ENCODE assay signal across 8 mouse cellular contexts in genomic region chr4:115828572-115828902, GRCm38 (mm10). TPM values are rescaled to one million over a fixed set of nuclear protein-coding genes. Genes with fewer than 3 reads are reported as not detected.
A peak's percentile ranks its signal among the peaks of the same experiment; 100 is the strongest.
DNase-seq lines count a peak whose midpoint lies in the region; ATAC-seq and TF ChIP-seq lines count a peak whose summit lies in the region.

No protein-coding gene starts in this region.

- ATAC-seq in kidney, postnatal 0 days (replicated peaks; ENCODE audit: low FRiP score, low read depth) = peak; percentile 34
- ATAC-seq in embryonic facial prominence, embryonic 13.5 days (ENCODE audit: insufficient number of reproducible peaks, insufficient read depth, low FRiP score, low TSS enrichment, low read depth) = no peak; the same call in 1 of the 2 replicates
- ATAC-seq in intestine, embryonic 16.5 days = no peak
- peak; percentile 48 for ATAC-seq in neural tube, embryonic 12.5 days (ENCODE audit: low FRiP score, low read depth)

- 0 out of 2 replicates have a peak, but pooled peaks cover 9% of the 10 kb centered on the region for H3K36me3 ChIP-seq in kidney, postnatal 0 days (ENCODE audit: insufficient read depth, low read length)
- H3K36me3 ChIP-seq in embryonic facial prominence, embryonic 13.5 days = peaks cover 20% of the 10 kb centered on the region
- no peaks in the 10 kb centered on the region for H3K36me3 ChIP-seq in intestine, embryonic 16.5 days (ENCODE audit: control insufficient read depth, insufficient read depth, low read length)
- H3K36me3 ChIP-seq in neural tube, embryonic 12.5 days = no peaks in the 10 kb centered on the region

- TF ChIP-seq CTCF in kidney, postnatal 0 days (IDR thresholded peaks at IDR 0.05; ENCODE audit: low read depth) = no peak

- peak overlapping the region; percentile 76 for H3K4me3 ChIP-seq in kidney, postnatal 0 days (replicated peaks; ENCODE audit: low read depth, low read length)
- H3K4me3 ChIP-seq in embryonic facial prominence, embryonic 13.5 days = peak overlapping the region; percentile 85
- peak overlapping the region; percentile 74 for H3K4me3 ChIP-seq in intestine, embryonic 16.5 days (ENCODE audit: low read length)
- peak overlapping the region; percentile 76 for H3K4me3 ChIP-seq in neural tube, embryonic 12.5 days

- no peaks in the 10 kb centered on the region for H3K27me3 ChIP-seq in kidney, postnatal 0 days (ENCODE audit: insufficient read depth, low read length)
- H3K27me3 ChIP-seq in embryonic facial prominence, embryonic 13.5 days = peaks cover 8% of the 10 kb centered on the region; the same call in 1 of the 2 replicates
- H3K27me3 ChIP-seq in intestine, embryonic 16.5 days (replicated peaks; ENCODE audit: control insufficient read depth, insufficient read depth, low read length) = no peaks in the 10 kb centered on the region
- peaks cover 2% of the 10 kb centered on the region; the same call in 1 of the 2 replicates for H3K27me3 ChIP-seq in neural tube, embryonic 12.5 days (replicated peaks)

- H3K27ac ChIP-seq in kidney, postnatal 0 days = no peak overlapping the region
- H3K27ac ChIP-seq in embryonic facial prominence, embryonic 13.5 days = no peak overlapping the region
- H3K27ac ChIP-seq in intestine, embryonic 16.5 days (ENCODE audit: low read length) = no peak overlapping the region
- H3K27ac ChIP-seq in neural tube, embryonic 12.5 days = no peak overlapping the region

- peak overlapping the region; percentile 76 for H3K4me2 ChIP-seq in kidney, postnatal 0 days (ENCODE audit: low read length)
- peak overlapping the region; percentile 65 for H3K4me2 ChIP-seq in embryonic facial prominence, embryonic 13.5 days
- H3K4me2 ChIP-seq in intestine, embryonic 16.5 days (ENCODE audit: low read depth, low read length) = peak overlapping the region; percentile 79
- peak overlapping the region; percentile 83 for H3K4me2 ChIP-seq in neural tube, embryonic 12.5 days (replicated peaks)

- H3K4me1 ChIP-seq in kidney, postnatal 0 days (replicated peaks; ENCODE audit: insufficient read depth, low read length) = 0 out of 2 replicates have a peak, but pooled peaks cover 6% of the 10 kb centered on the region
- H3K4me1 ChIP-seq in embryonic facial prominence, embryonic 13.5 days = peaks cover 17% of the 10 kb centered on the region
- H3K4me1 ChIP-seq in intestine, embryonic 16.5 days (ENCODE audit: control insufficient read depth, insufficient read depth, low read length) = peaks cover 26% of the 10 kb centered on the region
- peaks cover 6% of the 10 kb centered on the region; the same call in 1 of the 2 replicates for H3K4me1 ChIP-seq in neural tube, embryonic 12.5 days

- no peaks in the 10 kb centered on the region for H3K9me3 ChIP-seq in kidney, postnatal 0 days (replicated peaks; ENCODE audit: low read length)
- no peaks in the 10 kb centered on the region for H3K9me3 ChIP-seq in embryonic facial prominence, embryonic 13.5 days
- no peaks in the 10 kb centered on the region for H3K9me3 ChIP-seq in intestine, embryonic 16.5 days (ENCODE audit: control insufficient read depth, low read length)
- H3K9me3 ChIP-seq in neural tube, embryonic 12.5 days = no peaks in the 10 kb centered on the region

- no peak for DNase-seq in kidney, postnatal 0 days (ENCODE audit: low spot score)
- no peak for DNase-seq in kidney, adult 8-10 months
- DNase-seq in left cerebral cortex, adult 8-10 months (ENCODE audit: low spot score in 2 of 2) = no peak
- no peak for DNase-seq in left cerebral cortex, adult 9 months (ENCODE audit: low spot score in 2 of 2)
- no peak for DNase-seq in layer of hippocampus, postnatal 10 days (ENCODE audit: low spot score in 2 of 2)

- peak overlapping the region; percentile 27; the same call in 1 of the 2 replicates for H3K9ac ChIP-seq in kidney, postnatal 0 days (ENCODE audit: low read depth, low read length)
- peak overlapping the region; percentile 85 for H3K9ac ChIP-seq in embryonic facial prominence, embryonic 13.5 days
- peak overlapping the region; percentile 85 for H3K9ac ChIP-seq in intestine, embryonic 16.5 days (ENCODE audit: low read depth, low read length)
- H3K9ac ChIP-seq in neural tube, embryonic 12.5 days = peak overlapping the region; percentile 72; the same call in 1 of the 2 replicates

- WGBS in kidney, postnatal 0 days = 4% methylated on average over 8 of the region's 8 CpGs
- whole genome bisulfite sequencing in embryonic facial prominence, embryonic 13.5 days = 7% methylated on average over 8 of the region's 8 CpGs
- WGBS in intestine, embryonic 16.5 days = 10% methylated on average over 8 of the region's 8 CpGs
- WGBS in neural tube, embryonic 12.5 days = 7% methylated on average over 8 of the region's 8 CpGs

RNA-seq across cellular contexts. Expression of gene Mob3c, which starts 0.6 kb away (rescaled TPM):
- polyA plus RNA-seq in kidney, postnatal 0 days (2015; fragmentation: Nextera tagmentation; extraction: Ambion mirVana) = 7.4 and 8.9 TPM in 2 replicates
- 8.7 and 9.8 TPM in 2 replicates for polyA plus RNA-seq in embryonic facial prominence, embryonic 13.5 days (2015; fragmentation: Nextera tagmentation; extraction: Ambion mirVana)
- 15.7 and 18.2 TPM in 2 replicates for polyA plus RNA-seq in intestine, embryonic 16.5 days (2015; fragmentation: Nextera tagmentation; extraction: Ambion mirVana)
- 6.2 TPM in 2 replicates for polyA plus RNA-seq in neural tube, embryonic 12.5 days (2016; fragmentation: Nextera tagmentation; extraction: Ambion mirVana)
- 1 to 10 TPM; 5.0 to 7.3 (median 6.1) TPM for total RNA-seq in left cerebral cortex, adult 8-10 months (2022)
- 1 to 10 TPM; 4.5 to 4.6 TPM for total RNA-seq in layer of hippocampus, postnatal 10 days (2021)

RNA-seq across cellular contexts. Expression of gene Mknk1, which starts 10.5 kb away (rescaled TPM):
- polyA plus RNA-seq in kidney, postnatal 0 days (2015; fragmentation: Nextera tagmentation; extraction: Ambion mirVana) = 20.4 and 21.6 TPM in 2 replicates
- polyA plus RNA-seq in embryonic facial prominence, embryonic 13.5 days (2015; fragmentation: Nextera tagmentation; extraction: Ambion mirVana) = 25.9 and 32.2 TPM in 2 replicates
- 29.4 and 30.1 TPM in 2 replicates for polyA plus RNA-seq in intestine, embryonic 16.5 days (2015; fragmentation: Nextera tagmentation; extraction: Ambion mirVana)
- 24.8 and 26.4 TPM in 2 replicates for polyA plus RNA-seq in neural tube, embryonic 12.5 days (2016; fragmentation: Nextera tagmentation; extraction: Ambion mirVana)
- 10 to 100 TPM; 34.9 to 45.5 (median 39.6) TPM for total RNA-seq in left cerebral cortex, adult 8-10 months (2022)
- total RNA-seq in layer of hippocampus, postnatal 10 days (2021) = 10 to 100 TPM; 40.8 to 43.3 TPM

RNA-seq across cellular contexts. Expression of gene Atpaf1, which starts 43.9 kb away (rescaled TPM):
- 61.6 and 62.1 TPM in 2 replicates for polyA plus RNA-seq in kidney, postnatal 0 days (2015; fragmentation: Nextera tagmentation; extraction: Ambion mirVana)
- polyA plus RNA-seq in embryonic facial prominence, embryonic 13.5 days (2015; fragmentation: Nextera tagmentation; extraction: Ambion mirVana) = 56.7 and 60.5 TPM in 2 replicates
- 47.5 and 52.8 TPM in 2 replicates for polyA plus RNA-seq in intestine, embryonic 16.5 days (2015; fragmentation: Nextera tagmentation; extraction: Ambion mirVana)
- polyA plus RNA-seq in neural tube, embryonic 12.5 days (2016; fragmentation: Nextera tagmentation; extraction: Ambion mirVana) = 36.2 and 44.5 TPM in 2 replicates
- 10 to 100 TPM; 77.6 to 82.8 (median 81.9) TPM for total RNA-seq in left cerebral cortex, adult 8-10 months (2022)
- total RNA-seq in layer of hippocampus, postnatal 10 days (2021) = 10 to 100 TPM; 25.9 to 29.0 TPM

RNA-seq across cellular contexts. Expression of gene Tex38, which starts 47.7 kb away (rescaled TPM):
- 0.59 and 0.64 TPM in 2 replicates for polyA plus RNA-seq in kidney, postnatal 0 days (2015; fragmentation: Nextera tagmentation; extraction: Ambion mirVana)
- polyA plus RNA-seq in embryonic facial prominence, embryonic 13.5 days (2015; fragmentation: Nextera tagmentation; extraction: Ambion mirVana) = 0.53 TPM in 1 of 2 replicates, not detected in the other
- polyA plus RNA-seq in intestine, embryonic 16.5 days (2015; fragmentation: Nextera tagmentation; extraction: Ambion mirVana) = 0.23 and 0.34 TPM in 2 replicates
- 0.43 and 0.67 TPM in 2 replicates for polyA plus RNA-seq in neural tube, embryonic 12.5 days (2016; fragmentation: Nextera tagmentation; extraction: Ambion mirVana)
- total RNA-seq in left cerebral cortex, adult 8-10 months (2022) = 1 to 10 TPM in 1 of 4 experiments, under 1 TPM in 2, not detected in 1; 0.48 to 1.0 (median 0.95) TPM
- under 1 TPM; 0.78 to 0.87 TPM for total RNA-seq in layer of hippocampus, postnatal 10 days (2021)

RNA-seq across cellular contexts. Expression of gene Kncn, which starts 55.7 kb away (rescaled TPM):
- polyA plus RNA-seq in kidney, postnatal 0 days (2015; fragmentation: Nextera tagmentation; extraction: Ambion mirVana) = 0.05 and 0.09 TPM in 2 replicates
- polyA plus RNA-seq in embryonic facial prominence, embryonic 13.5 days (2015; fragmentation: Nextera tagmentation; extraction: Ambion mirVana) = not detected in 2 replicates
- not detected in 2 replicates for polyA plus RNA-seq in intestine, embryonic 16.5 days (2015; fragmentation: Nextera tagmentation; extraction: Ambion mirVana)
- polyA plus RNA-seq in neural tube, embryonic 12.5 days (2016; fragmentation: Nextera tagmentation; extraction: Ambion mirVana) = not detected in 2 replicates
- total RNA-seq in left cerebral cortex, adult 8-10 months (2022) = under 1 TPM in 3 of 4 experiments, not detected in 1; 0.21 to 0.53 (median 0.35) TPM
- under 1 TPM in 1 of 2 experiments, not detected in 1; 0.25 TPM for total RNA-seq in layer of hippocampus, postnatal 10 days (2021)

Comparison
In these comparisons a context has a peak if more than half of its experiments do, and no peak if none do; other contexts are left out.
1. ATAC-seq: peak in kidney, postnatal 0 days (single experiment) and neural tube, embryonic 12.5 days (single experiment); none in embryonic facial prominence, embryonic 13.5 days (single experiment) and intestine, embryonic 16.5 days (single experiment).
2. H3K9ac ChIP-seq: peak in every context shown above with its lines; median percentile 85 in embryonic facial prominence, embryonic 13.5 days; 85 in intestine, embryonic 16.5 days; 72 in neural tube, embryonic 12.5 days; 27 in kidney, postnatal 0 days.
3. Peak in every context shown above with its lines, with median percentiles within 50 percentile points of each other: H3K4me2 ChIP-seq and H3K4me3 ChIP-seq.